ENCODE assay signal across 18 mouse cellular contexts in genomic region chr10:65912518-65912917, GRCm38 (mm10).
"Had no signal": no experiment of that assay in that cellular context is flagged by ENCODE, and none has a peak within 500 bp of the region (broad histone marks: within the 10 kb centered on the region; RNA-seq: fewer than 3 reads in every experiment).

No protein-coding gene starts in this region.

- DNase-seq: lung, adult 18-20 months; lung, embryonic 14.5 days; lung, postnatal 10 days; lung, postnatal 4 days; midbrain, embryonic 14.5 days; retina, postnatal 1 day; right cerebral cortex, postnatal 25 days; right cerebral cortex, postnatal 4 days; spleen, adult 18-20 months; thymus, adult 18-20 months; thymus, postnatal 14 days; thymus, postnatal 36 days had no signal

- H3K27me3 ChIP-seq: midbrain, embryonic 12.5 days; neural tube, embryonic 13.5 days; neural tube, embryonic 15.5 days had no signal

- H3K36me3 ChIP-seq: midbrain, embryonic 10.5 days; midbrain, embryonic 12.5 days; neural tube, embryonic 13.5 days; neural tube, embryonic 15.5 days had no signal

- H3K27ac ChIP-seq: midbrain, embryonic 10.5 days; midbrain, embryonic 12.5 days; neural tube, embryonic 13.5 days; neural tube, embryonic 15.5 days had no signal

- ATAC-seq: midbrain, embryonic 16.5 days had no signal

- H3K4me1 ChIP-seq: midbrain, embryonic 10.5 days; midbrain, embryonic 12.5 days; neural tube, embryonic 13.5 days; neural tube, embryonic 15.5 days had no signal

- H3K9me3 ChIP-seq: midbrain, embryonic 10.5 days; midbrain, embryonic 12.5 days; neural tube, embryonic 13.5 days; neural tube, embryonic 15.5 days had no signal

- H3K4me3 ChIP-seq: midbrain, embryonic 10.5 days; midbrain, embryonic 12.5 days; myocyte; neural tube, embryonic 13.5 days; neural tube, embryonic 15.5 days had no signal
